In genomic region chr4:88275571-88276041, GRCm38 (mm10) we compare ENCODE assay signal across 10 mouse cellular contexts.
DNase-seq lines count a peak whose midpoint lies in the region; ATAC-seq and TF ChIP-seq lines count a peak whose summit lies in the region.
"Had no signal": no experiment of that assay in that cellular context is flagged by ENCODE, and none has a peak within 500 bp of the region (broad histone marks: within the 10 kb centered on the region; RNA-seq: fewer than 3 reads in every experiment).

No protein-coding gene starts in this region.

- 43% methylated on average over 6 of the region's 6 CpGs for WGBS in forebrain, embryonic 15.5 days
- 41% methylated on average over 6 of the region's 6 CpGs for WGBS in forebrain, postnatal 0 days
- 45% methylated on average over 6 of the region's 6 CpGs for WGBS in limb, embryonic 12.5 days
- WGBS in limb, embryonic 10.5 days = 83% methylated on average over 6 of the region's 6 CpGs
- WGBS in neural tube, embryonic 15.5 days = 51% methylated on average over 6 of the region's 6 CpGs

- H3K4me1 ChIP-seq in forebrain, embryonic 15.5 days = peaks cover 4% of the 10 kb centered on the region; the same call in 1 of the 2 replicates
- H3K4me1 ChIP-seq in forebrain, postnatal 0 days (ENCODE audit: insufficient read depth) = no peaks in the 10 kb centered on the region
- H3K4me1 ChIP-seq in limb, embryonic 12.5 days (replicated peaks) = peaks cover 19% of the 10 kb centered on the region
- peaks cover 5% of the 10 kb centered on the region for H3K4me1 ChIP-seq in limb, embryonic 10.5 days
- H3K4me1 ChIP-seq in bone marrow macrophage, adult 2 months (ENCODE audit: control insufficient read depth, insufficient read depth, low read length) = peaks cover 9% of the 10 kb centered on the region
- H3K4me1 ChIP-seq in neural tube, embryonic 15.5 days = peaks cover 4% of the 10 kb centered on the region

- no peak for ATAC-seq in forebrain, embryonic 15.5 days (replicated peaks)
- ATAC-seq in forebrain, postnatal 0 days = no peak
- no peak for ATAC-seq in limb, embryonic 12.5 days (ENCODE audit: insufficient number of reproducible peaks, insufficient read depth, low FRiP score, low TSS enrichment, low read depth)
- no peak for ATAC-seq in neural tube, embryonic 15.5 days (ENCODE audit: low FRiP score)

- H3K36me3 ChIP-seq in forebrain, embryonic 15.5 days = no peaks in the 10 kb centered on the region
- no peaks in the 10 kb centered on the region for H3K36me3 ChIP-seq in forebrain, postnatal 0 days (ENCODE audit: insufficient read depth)
- no peaks in the 10 kb centered on the region for H3K36me3 ChIP-seq in limb, embryonic 12.5 days
- no peaks in the 10 kb centered on the region for H3K36me3 ChIP-seq in limb, embryonic 10.5 days
- H3K36me3 ChIP-seq in neural tube, embryonic 15.5 days = no peaks in the 10 kb centered on the region
- H3K36me3 ChIP-seq: liver, embryonic 13.5 days had no signal

- DNase-seq in forebrain, postnatal 0 days = no peak
- DNase-seq in limb, embryonic 10.5 days (ENCODE audit: low spot score) = no peak
- DNase-seq in retina, embryonic 14.5 days (ENCODE audit: low spot score) = no peak
- no peak for DNase-seq in spleen, postnatal 14 days (ENCODE audit: low spot score in 2 of 2)
- DNase-seq: adrenal gland, postnatal 25 days; liver, embryonic 13.5 days had no signal

- no peak for TF ChIP-seq CTCF in forebrain, postnatal 0 days (IDR thresholded peaks at IDR 0.05; ENCODE audit: low read depth)
- no peak for TF ChIP-seq CTCF in bone marrow macrophage, adult 2 months (IDR thresholded peaks at IDR 0.05; ENCODE audit: low read depth, low read length)

- no peak for TF ChIP-seq POLR2A in bone marrow macrophage, adult 2 months (IDR thresholded peaks at IDR 0.05; ENCODE audit: borderline replicate concordance, low read depth, low read length)

- no peak overlapping the region for H3K4me2 ChIP-seq in forebrain, embryonic 15.5 days (replicated peaks)
- no peak overlapping the region for H3K4me2 ChIP-seq in forebrain, postnatal 0 days (ENCODE audit: low read depth)
- H3K4me2 ChIP-seq in limb, embryonic 12.5 days = no peak overlapping the region
- no peak overlapping the region for H3K4me2 ChIP-seq in neural tube, embryonic 15.5 days
- H3K4me2 ChIP-seq: liver, embryonic 13.5 days had no signal

- peak overlapping the region; percentile 53 for H3K27ac ChIP-seq in forebrain, embryonic 15.5 days (replicated peaks)
- no peak overlapping the region for H3K27ac ChIP-seq in forebrain, postnatal 0 days (ENCODE audit: low read depth, low read length)
- peak overlapping the region; percentile 36 for H3K27ac ChIP-seq in limb, embryonic 12.5 days
- H3K27ac ChIP-seq in limb, embryonic 10.5 days = no peak overlapping the region
- H3K27ac ChIP-seq in bone marrow macrophage, adult 2 months (ENCODE audit: insufficient read depth, low read depth, low read length) = peak overlapping the region; percentile 42
- peak overlapping the region; percentile 41; the same call in 1 of the 2 replicates for H3K27ac ChIP-seq in neural tube, embryonic 15.5 days (replicated peaks)
- H3K27ac ChIP-seq: liver, embryonic 13.5 days had no signal

- no peaks in the 10 kb centered on the region for H3K27me3 ChIP-seq in forebrain, embryonic 15.5 days
- H3K27me3 ChIP-seq in forebrain, postnatal 0 days (ENCODE audit: insufficient read depth, low read length) = no peaks in the 10 kb centered on the region
- H3K27me3 ChIP-seq in limb, embryonic 12.5 days = no peaks in the 10 kb centered on the region
- H3K27me3 ChIP-seq in limb, embryonic 10.5 days (ENCODE audit: low read depth, poor library complexity, severe bottlenecking) = no peaks in the 10 kb centered on the region
- no peaks in the 10 kb centered on the region for H3K27me3 ChIP-seq in neural tube, embryonic 15.5 days (replicated peaks)
- H3K27me3 ChIP-seq: liver, embryonic 13.5 days had no signal

- H3K9ac ChIP-seq in forebrain, embryonic 15.5 days (replicated peaks) = no peak overlapping the region
- H3K9ac ChIP-seq in forebrain, postnatal 0 days = no peak overlapping the region
- H3K9ac ChIP-seq in limb, embryonic 12.5 days (replicated peaks) = no peak overlapping the region
- no peak overlapping the region for H3K9ac ChIP-seq in neural tube, embryonic 15.5 days (replicated peaks)
- H3K9ac ChIP-seq: liver, embryonic 13.5 days had no signal

- H3K9me3 ChIP-seq in forebrain, embryonic 15.5 days = no peaks in the 10 kb centered on the region
- no peaks in the 10 kb centered on the region for H3K9me3 ChIP-seq in forebrain, postnatal 0 days (ENCODE audit: low read length)
- H3K9me3 ChIP-seq in limb, embryonic 12.5 days = no peaks in the 10 kb centered on the region
- H3K9me3 ChIP-seq in limb, embryonic 10.5 days (replicated peaks) = no peaks in the 10 kb centered on the region
- no peaks in the 10 kb centered on the region for H3K9me3 ChIP-seq in neural tube, embryonic 15.5 days (replicated peaks)
- H3K9me3 ChIP-seq: liver, embryonic 13.5 days had no signal

- H3K4me3 ChIP-seq in forebrain, embryonic 15.5 days = no peak overlapping the region
- no peak overlapping the region for H3K4me3 ChIP-seq in forebrain, postnatal 0 days (ENCODE audit: low read depth, low read length)
- H3K4me3 ChIP-seq in limb, embryonic 12.5 days (replicated peaks) = no peak overlapping the region
- H3K4me3 ChIP-seq in limb, embryonic 10.5 days = no peak overlapping the region
- H3K4me3 ChIP-seq in bone marrow macrophage, adult 2 months (ENCODE audit: insufficient read depth, low read length) = peak overlapping the region; percentile 25
- no peak overlapping the region for H3K4me3 ChIP-seq in neural tube, embryonic 15.5 days (replicated peaks)
- H3K4me3 ChIP-seq: liver, embryonic 13.5 days had no signal

Comparison
In these comparisons a context has a peak if more than half of its experiments do, and no peak if none do; other contexts are left out.
1. H3K27ac ChIP-seq: peak in forebrain, embryonic 15.5 days (single experiment), limb, embryonic 12.5 days (single experiment), bone marrow macrophage, adult 2 months (single experiment) and neural tube, embryonic 15.5 days (single experiment); none in forebrain, postnatal 0 days (single experiment) and limb, embryonic 10.5 days (single experiment).